Mouse (Mus musculus) brain, embryonic 14.5 days (tissue): ENCODE data around the gene Unc5c. TPM values are rescaled to one million over a fixed set of nuclear protein-coding genes. Genes with fewer than 3 reads are reported as not detected.
A peak's percentile ranks its signal among the peaks of the same experiment; 100 is the strongest.

Source experiments
- DNase-seq: peaks from one replicate; pipeline ENCODE4 v3.0.0-alpha.2; 2011; ENCODE audit warnings: low read depth
- CTCF ChIP-seq: fragments of 200-500 bp; IDR thresholded peaks from 2 replicates; pipeline ENCODE4 v1.5.1; 2012; ENCODE audit warnings: inconsistent platforms, mild to moderate bottlenecking, moderate library complexity, borderline replicate concordance; ENCODE audit not compliant: insufficient read depth, insufficient read length; ENCODE audit errors: extremely low read depth
- POLR2A ChIP-seq: fragments of 200-500 bp; IDR thresholded peaks from 2 replicates; pipeline ENCODE4 v1.6.1; 2012; ENCODE audit warnings: mild to moderate bottlenecking, inconsistent platforms, borderline replicate concordance; ENCODE audit not compliant: poor library complexity, insufficient read depth, insufficient read length, severe bottlenecking; ENCODE audit errors: extremely low read depth
- polyA plus RNA-seq: library from polyadenylated mRNA; depleted of rRNA; stranded (reverse); fragments of >200 nt; gene quantifications from 2 replicates; pipeline ENCODE4 v1.2.3, GENCODE M21; 2012; rRNA removed

Unc5c gene
- 6.9 and 17.9 TPM in 2 replicates for polyA plus RNA-seq

- DNase-seq = peak; percentile 87
- TF ChIP-seq CTCF = no peak
- no peak for TF ChIP-seq POLR2A
Measured at GRCm38 (mm10) chr3:141465104-141465705, at the start of gene Unc5c. Gene Unc5c (plus strand): TSS chr3:141465216.

DNA sequence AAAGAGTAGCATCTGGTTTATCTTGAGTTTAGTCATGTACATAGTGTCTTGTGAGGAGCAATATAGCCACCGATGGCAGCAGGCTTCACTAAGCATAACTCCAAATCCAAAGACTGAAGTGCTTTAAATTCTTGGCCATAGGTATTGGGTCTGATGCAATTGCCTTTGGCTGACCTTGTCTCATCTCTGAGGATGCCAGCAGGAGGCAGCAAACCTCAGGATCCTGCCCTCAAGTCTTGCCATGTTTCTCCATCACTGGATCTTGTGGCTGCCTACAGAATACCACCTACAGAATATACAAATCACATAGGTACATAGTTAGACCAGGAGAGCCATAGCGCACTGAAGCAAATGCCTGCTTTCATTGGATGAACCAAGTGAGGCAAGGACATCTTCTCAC lies 7.5 kb upstream of the Unc5c start:
- TF ChIP-seq CTCF = peak; percentile 4; the same call in 1 of the 2 replicates
- TF ChIP-seq POLR2A = no peak
- no peak for DNase-seq

DNA sequence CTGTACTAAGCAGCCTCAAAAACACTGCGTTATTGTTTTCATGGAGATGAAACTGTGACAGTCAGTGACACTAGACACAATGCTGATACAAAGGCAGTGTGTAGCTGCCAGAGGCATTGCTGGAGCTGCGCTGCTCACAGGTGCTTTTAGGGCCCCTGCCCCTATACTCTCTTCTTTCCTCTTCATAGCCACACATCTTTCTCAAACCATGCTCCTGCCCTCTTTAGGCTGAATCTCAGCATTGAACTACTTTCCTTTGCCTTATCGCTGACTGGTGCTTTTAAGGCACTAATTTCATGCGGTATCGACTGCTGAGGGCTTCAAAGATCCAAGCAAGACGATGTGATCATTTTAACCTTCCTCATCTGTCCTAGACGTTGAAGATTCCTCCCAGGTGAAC lies 2.5 kb upstream of the Unc5c start:
- TF ChIP-seq POLR2A (no peak), CTCF (no peak)
- peak; percentile 58 for DNase-seq

DNA sequence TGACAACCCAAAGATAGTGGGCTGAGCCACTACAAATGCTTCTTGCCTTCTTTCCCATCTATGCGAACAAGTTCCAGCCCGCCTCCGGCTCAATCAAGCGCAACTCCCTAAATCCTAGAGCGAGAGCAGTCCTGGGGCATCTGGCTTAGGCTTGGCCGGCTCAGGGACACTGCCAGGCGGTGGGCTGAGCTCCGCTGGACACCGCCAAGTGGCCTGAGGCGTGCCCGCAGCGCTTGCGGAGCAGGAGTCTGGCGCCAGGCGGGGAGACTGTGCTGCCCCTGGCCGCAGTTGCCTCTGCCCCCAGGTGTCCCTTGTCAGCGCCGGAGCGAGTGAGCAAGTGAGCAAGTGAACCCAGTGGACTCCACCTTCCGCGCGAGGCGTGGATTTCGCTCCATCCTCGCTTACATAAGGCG lies 319 bp upstream of the Unc5c start:
- DNase-seq = peak; percentile 87
- TF ChIP-seq CTCF (peak; percentile 15; the same call in 1 of the 2 replicates), POLR2A (no peak)

DNA sequence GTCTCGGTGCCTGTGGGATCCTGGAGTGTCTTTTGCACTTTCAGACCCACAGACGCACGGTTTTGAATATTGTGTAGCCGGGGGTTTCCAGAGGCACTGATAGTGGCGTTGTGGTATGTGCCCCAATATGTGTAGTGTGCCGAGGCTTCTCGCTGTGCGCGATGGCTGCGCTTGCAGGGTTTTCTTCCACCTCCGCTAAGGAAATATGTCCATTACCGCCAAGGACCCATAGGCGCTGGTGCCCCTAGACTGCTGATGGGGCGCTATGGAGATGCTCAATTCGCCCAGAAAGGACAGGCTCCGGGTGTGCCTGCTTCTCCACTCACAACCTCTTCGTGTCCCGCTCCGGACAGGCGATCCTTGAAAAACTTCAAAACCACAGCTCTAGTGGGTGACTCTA lies 1.0 kb downstream of the Unc5c start:
- peak; percentile 63 for DNase-seq
- TF ChIP-seq POLR2A (no peak), CTCF (peak; percentile 19; the same call in 1 of the 2 replicates)

DNA sequence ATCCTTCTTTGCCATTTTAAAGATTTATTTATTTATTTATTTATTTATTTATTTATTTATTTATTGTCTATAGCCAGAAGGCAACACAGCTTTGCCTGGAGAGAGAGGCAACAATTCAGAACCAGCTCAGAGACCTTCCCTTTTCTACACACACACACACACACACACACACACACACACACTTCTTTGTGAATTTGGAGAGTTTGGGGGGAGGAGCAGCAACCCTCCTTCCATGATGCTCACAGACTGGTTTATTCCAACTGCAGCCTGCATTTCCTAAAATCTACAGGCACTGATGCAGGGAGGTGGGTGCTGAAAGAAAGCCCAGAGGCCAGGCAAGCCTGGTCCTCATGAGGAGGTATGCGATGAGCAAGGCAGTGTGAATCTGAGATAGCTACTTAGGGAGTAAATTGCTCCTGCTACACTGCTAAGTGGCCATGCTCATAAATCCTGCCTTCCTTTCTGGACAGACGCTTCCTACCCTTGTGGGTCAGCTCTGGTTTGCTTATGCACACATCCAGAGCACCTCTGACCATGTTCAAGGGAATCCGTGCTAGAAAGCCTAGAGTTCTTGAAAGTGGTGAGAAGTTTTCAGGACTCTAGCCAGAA lies 1.8 kb downstream of the Unc5c start:
- no peak for TF ChIP-seq CTCF
- TF ChIP-seq POLR2A = no peak
- DNase-seq = peak; percentile 34

GRCm38 (mm10) chr3:141469338-141469737 lies 4.3 kb downstream of the Unc5c start:
- peak; percentile 53 for DNase-seq
- TF ChIP-seq POLR2A (no peak), CTCF (peak; percentile 39; the same call in 1 of the 2 replicates)

GRCm38 (mm10) chr3:141473205-141473604 lies 8.2 kb downstream of the Unc5c start:
- TF ChIP-seq POLR2A = no peak
- no peak for TF ChIP-seq CTCF
- no peak for DNase-seq

DNA sequence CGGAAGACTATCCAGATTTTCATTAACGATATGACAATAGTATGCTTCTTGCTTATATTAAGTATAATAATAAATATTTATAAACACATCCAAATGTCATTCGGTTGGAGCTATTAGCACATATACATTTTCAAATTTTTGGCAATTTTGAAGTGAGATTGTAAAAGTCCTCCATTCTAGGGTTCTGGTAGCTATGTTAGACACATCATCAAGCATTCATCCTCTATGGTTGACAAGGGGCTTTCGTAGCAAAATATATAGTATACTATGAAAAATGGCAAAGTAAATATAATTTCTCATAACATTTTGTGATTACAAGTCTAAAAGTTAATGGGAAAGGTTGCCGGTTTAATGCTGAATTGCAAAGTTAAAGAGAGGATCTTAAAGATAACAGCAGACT lies 10.4 kb downstream of the Unc5c start:
- TF ChIP-seq POLR2A (no peak), CTCF (no peak)

DNA sequence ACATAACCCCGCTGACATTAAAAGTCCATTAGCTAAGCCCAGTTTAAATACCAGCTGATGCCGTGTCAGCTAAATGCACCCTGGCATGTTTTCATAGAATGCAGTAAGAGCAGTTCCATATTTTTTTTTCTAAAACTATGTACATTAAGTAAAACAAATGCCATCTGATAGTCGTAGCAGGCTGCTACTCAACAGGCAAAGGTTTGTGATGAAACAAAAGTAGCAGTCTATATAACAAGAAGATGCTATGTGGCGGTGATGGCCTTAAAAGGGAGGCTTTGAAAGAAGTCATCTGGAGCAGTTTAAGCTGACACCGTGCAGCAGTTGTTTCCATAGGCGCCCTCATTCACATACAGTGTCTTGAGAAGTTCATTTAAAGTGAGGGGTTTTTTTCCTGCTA lies 10.9 kb downstream of the Unc5c start:
- DNase-seq = peak; percentile 36
- no peak for TF ChIP-seq CTCF
- TF ChIP-seq POLR2A = no peak

More for the DNA sequence above, 10.4 kb downstream of the Unc5c start:
- no peak for DNase-seq

GRCm38 (mm10) chr3:141476670-141477069 lies 11.7 kb downstream of the Unc5c start:
- TF ChIP-seq POLR2A = no peak
- no peak for TF ChIP-seq CTCF
- peak; percentile 45 for DNase-seq

- TF ChIP-seq POLR2A (no peak), CTCF (no peak)
- no peak for DNase-seq
Measured at GRCm38 (mm10) chr3:141482465-141482864, 17.4 kb downstream of the Unc5c start.

DNA sequence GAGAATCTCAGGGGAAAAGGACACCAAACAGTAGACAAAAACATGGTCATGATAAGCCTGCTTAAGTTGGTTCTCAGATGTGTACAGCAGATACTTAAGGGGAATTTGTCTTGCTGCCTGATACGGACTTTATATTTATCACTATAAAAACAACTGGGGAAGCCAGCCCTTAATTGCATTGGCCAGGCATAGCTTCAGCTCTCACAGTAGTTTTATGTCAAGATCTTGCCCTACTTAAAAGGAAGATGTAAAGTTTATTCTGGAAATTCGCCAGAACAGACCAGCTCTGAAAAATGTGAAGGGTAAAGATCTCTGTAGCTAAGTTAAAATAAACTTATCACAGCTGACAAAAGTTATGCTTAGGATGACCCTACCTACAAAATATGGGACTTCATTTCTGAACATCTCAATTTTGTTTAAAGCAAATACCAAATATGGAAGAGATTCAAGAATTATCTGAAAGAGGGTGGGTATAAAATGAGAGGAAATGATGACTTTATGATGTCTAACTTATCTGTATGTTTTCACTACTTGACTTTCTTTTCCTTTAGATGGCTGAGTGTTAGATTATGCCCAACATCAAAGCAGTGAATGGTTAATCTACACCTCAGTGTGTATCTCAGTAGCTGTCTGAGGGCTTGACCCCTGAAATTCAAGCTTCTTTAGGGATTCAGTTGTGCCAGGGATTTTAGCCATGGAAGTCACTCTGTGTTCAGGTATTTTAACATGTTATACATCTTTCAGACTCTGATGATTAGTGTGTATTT lies 18.8 kb downstream of the Unc5c start:
- TF ChIP-seq POLR2A (no peak), CTCF (no peak)
- no peak for DNase-seq
